Mouse (Mus musculus) spleen, embryonic (tissue): ENCODE data around the gene Samd5.

Experiments used
- CTCF ChIA-PET: fragments of 350-600 bp; sonication (Branson Sonifier 250); formaldehyde crosslinking; loops from one replicate; lab custom pipeline; 2022; lab: Charles Lee

The Samd5 gene

GRCm38 (mm10) chr10:9650050-9650825 lies 24.8 kb downstream of the Samd5 start:
- CTCF ChIA-PET, result no interaction called here

GRCm38 (mm10) chr10:9648464-9648863 lies 26.5 kb downstream of the Samd5 start:
- CTCF ChIA-PET, result no interaction called here

GRCm38 (mm10) chr10:9647741-9648140 lies 27.3 kb downstream of the Samd5 start:
- CTCF ChIA-PET, result no interaction called here

GRCm38 (mm10) chr10:9646391-9646790 lies 28.6 kb downstream of the Samd5 start:
- CTCF ChIA-PET, result no interaction called here

GRCm38 (mm10) chr10:9643531-9643930 lies 31.5 kb downstream of the Samd5 start:
- CTCF ChIA-PET, result no interaction called here

GRCm38 (mm10) chr10:9642077-9642476 lies 32.9 kb downstream of the Samd5 start:
- CTCF ChIA-PET, result no interaction called here

- CTCF ChIA-PET, result no interaction called here
These were observed 34.3 kb downstream of the Samd5 start for GRCm38 (mm10) chr10:9640678-9641077.

GRCm38 (mm10) chr10:9640056-9640455 lies 35.0 kb downstream of the Samd5 start:
- CTCF ChIA-PET, result no interaction called here

GRCm38 (mm10) chr10:9625356-9625755 lies 49.7 kb downstream of the Samd5 start:
- CTCF ChIA-PET, result no interaction called here

- CTCF ChIA-PET, result no interaction called here
These were observed 52.9 kb downstream of the Samd5 start for GRCm38 (mm10) chr10:9621926-9622688.

- CTCF ChIA-PET, result no interaction called here
These were observed 54.0 kb downstream of the Samd5 start for GRCm38 (mm10) chr10:9621055-9621454.

- CTCF ChIA-PET, result no interaction called here
These were observed 60.0 kb downstream of the Samd5 start for GRCm38 (mm10) chr10:9615009-9615408.

GRCm38 (mm10) chr10:9608854-9609253 lies 66.2 kb downstream of the Samd5 start:
- CTCF ChIA-PET, result no interaction called here

GRCm38 (mm10) chr10:9607155-9607554 lies 67.9 kb downstream of the Samd5 start:
- CTCF ChIA-PET, result no interaction called here

GRCm38 (mm10) chr10:9605635-9606034 lies 69.4 kb downstream of the Samd5 start:
- CTCF ChIA-PET, result no interaction called here

GRCm38 (mm10) chr10:9603290-9603689 lies 71.7 kb downstream of the Samd5 start:
- CTCF ChIA-PET, result no interaction called here

- CTCF ChIA-PET, result no interaction called here
These were observed 72.2 kb downstream of the Samd5 start for GRCm38 (mm10) chr10:9602845-9603244.

GRCm38 (mm10) chr10:9602389-9602788 lies 72.6 kb downstream of the Samd5 start:
- CTCF ChIA-PET, result no interaction called here

- CTCF ChIA-PET, result no interaction called here
These were observed 78.8 kb downstream of the Samd5 start for GRCm38 (mm10) chr10:9596228-9596627.

- CTCF ChIA-PET, result no interaction called here
These were observed 80.3 kb downstream of the Samd5 start for GRCm38 (mm10) chr10:9594666-9595065.

GRCm38 (mm10) chr10:9590606-9591005 lies 84.4 kb downstream of the Samd5 start:
- CTCF ChIA-PET, result no interaction called here

GRCm38 (mm10) chr10:9586328-9586727 lies 88.7 kb downstream of the Samd5 start:
- CTCF ChIA-PET, result no interaction called here

GRCm38 (mm10) chr10:9579374-9579773 lies 95.6 kb downstream of the Samd5 start:
- CTCF ChIA-PET, result no interaction called here
